Mouse (Mus musculus): ENCODE results near the gene Dcst2.

Gene Dcst2

DNA sequence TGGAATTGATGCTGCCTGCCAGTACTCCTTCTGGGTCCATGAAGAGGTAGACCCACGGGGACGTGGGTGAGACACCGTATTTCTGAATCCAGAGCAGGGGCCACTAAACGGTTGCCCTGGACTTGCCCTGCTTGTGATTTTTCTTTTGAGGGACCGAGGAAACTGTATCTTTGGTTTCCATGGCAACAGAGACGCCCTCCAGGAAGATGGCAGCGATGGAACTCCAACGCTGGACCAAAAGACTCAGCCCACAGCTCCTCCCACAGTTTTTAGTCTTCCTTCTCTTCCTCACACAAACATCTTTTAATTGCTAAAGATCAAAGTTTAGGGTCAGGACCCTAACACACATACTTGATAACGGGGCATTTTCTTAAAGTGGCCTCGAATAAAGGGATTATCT lies 29.8 kb upstream of the Dcst2 start:
- no peak for DNase-seq (ENCODE audit: low spot score)

DNA sequence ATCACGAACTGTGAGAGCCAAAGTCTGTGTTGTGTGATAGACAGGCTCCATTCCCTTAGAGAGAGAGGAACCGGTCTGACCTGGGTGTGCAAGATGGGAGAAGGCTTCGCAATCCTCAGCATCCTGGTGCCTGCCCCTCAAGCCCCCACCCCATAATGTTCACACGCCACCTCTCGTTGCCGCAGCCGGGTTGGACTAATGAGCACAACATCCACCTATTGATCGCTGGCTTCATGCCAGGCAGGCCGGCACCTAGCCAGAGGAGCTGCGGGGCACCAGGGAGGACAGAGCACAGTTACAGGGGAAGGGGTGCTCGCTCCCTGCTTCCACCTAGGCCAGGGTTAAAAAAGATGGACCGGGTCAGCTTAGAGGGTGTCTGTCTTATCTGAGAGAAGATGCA lies 29.3 kb upstream of the Dcst2 start:
- no peak for DNase-seq (ENCODE audit: low spot score)

DNA sequence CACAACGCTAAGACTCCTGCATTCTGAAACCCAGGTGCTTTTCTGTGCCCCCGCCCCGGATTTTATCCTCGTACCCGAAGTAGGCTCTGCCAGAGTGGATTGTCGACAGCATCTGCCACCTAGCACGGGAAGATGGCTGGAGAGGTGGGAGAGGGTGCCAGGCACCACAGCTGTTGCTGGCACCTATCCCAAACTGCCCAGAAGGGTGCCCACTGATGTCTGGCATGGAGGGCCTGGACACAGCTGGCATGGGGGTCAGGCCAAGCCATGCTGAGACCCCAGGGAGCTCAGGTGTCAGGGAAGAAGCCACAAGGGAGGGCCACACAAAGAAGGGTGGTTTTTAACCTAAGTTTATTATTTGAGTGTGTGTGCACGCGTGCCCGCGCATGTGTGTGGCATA lies 28.7 kb upstream of the Dcst2 start:
- DNase-seq (ENCODE audit: low spot score), result no peak

DNA sequence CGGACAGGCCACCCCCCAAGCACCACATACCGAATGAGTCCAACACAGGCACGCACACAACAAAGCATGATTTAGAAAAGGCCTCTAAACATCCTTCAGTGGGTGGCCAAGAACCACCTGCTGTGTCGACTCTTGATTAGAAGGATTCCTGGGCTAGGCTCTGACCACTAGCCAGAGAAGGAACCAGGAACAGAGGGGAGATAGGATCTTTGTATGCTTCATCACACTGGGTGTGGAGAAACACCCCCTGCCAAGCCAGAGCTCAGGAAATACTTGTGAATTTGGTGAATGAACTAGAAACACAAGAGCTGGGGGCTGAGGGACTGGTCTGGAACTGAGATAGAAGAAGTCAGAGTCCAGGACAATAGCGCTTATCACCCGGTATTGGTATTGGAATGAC lies 25.2 kb upstream of the Dcst2 start:
- DNase-seq (ENCODE audit: low spot score), result no peak

DNA sequence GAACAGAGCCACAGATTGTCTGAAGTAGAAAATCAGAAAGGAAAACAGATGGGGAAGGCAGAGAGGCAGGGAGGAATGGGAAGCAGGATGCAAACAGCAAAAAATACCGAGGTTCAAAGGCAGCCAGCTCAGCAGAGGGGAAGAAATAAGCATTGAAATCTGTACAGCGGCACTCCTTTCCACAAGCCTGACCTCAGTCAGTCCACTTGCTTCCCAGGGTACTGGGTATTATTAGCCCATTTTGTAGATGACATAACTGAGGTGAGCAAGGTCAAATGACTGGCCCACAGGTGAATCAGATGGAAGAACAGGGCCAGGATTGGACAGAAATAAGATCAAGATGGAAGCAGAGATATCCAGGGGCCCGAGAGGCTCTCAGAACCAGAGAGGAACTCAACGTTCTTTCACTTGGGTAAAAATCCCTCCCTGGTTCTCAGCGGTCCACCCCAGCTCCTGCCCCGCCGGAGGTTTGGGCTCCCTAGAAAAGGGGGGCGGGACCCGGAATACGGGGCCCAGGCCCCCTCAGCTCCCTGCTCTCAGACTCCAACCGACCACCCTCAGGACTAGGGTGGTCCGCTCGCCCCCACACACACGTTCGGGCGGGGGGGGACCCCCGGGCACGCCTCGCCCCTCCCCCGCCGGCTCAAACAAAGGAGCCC lies 24.6 kb upstream of the Dcst2 start:
- DNase-seq (ENCODE audit: low spot score), result no peak

DNA sequence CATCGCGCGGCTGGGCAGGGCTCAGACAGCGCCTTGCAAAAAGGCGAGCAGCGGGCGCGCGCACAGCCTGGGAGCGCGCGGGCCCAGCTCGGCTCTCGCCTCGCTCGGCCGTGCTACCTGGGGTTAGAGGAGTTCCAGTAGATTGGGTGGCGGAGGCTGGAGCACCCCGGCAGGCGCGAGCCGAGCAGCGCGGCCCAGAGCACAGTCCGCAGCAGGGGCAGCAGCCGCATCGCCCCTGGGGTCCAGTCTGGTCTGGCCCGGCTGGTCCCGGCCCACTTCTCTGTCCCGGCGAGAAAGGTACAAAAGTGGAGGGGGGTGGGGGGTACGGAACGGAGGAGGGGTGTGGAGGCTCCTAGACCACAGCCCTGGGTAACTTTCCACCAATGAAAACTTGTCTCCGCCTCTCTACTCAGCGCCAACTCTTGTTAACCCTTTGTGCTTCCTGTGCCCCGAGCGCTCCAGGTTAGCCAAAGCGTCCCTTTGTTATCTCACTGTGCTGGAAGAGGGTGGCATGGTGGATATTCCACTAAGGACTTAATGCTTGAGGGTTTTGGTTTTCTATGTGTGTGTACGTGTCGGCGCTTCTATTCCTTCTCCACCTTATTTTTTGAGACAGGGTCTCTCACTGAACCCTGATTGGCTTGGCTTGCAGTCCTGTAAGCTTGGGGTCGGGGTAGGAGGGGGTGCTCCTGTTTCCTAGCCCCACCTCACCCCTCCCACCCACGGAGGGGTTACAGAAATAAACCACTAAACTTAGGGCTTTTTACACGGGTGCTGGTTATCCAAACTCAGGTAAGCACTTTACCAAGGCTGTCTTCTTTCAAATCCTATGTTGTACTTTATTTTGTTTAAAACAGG lies 23.8 kb upstream of the Dcst2 start, which contains the start of gene Efna4:
TSS of gene Efna4 (minus strand) at position 308 of the 858 bp plus-strand sequence.
- DNase-seq (ENCODE audit: low spot score), result no peak

DNA sequence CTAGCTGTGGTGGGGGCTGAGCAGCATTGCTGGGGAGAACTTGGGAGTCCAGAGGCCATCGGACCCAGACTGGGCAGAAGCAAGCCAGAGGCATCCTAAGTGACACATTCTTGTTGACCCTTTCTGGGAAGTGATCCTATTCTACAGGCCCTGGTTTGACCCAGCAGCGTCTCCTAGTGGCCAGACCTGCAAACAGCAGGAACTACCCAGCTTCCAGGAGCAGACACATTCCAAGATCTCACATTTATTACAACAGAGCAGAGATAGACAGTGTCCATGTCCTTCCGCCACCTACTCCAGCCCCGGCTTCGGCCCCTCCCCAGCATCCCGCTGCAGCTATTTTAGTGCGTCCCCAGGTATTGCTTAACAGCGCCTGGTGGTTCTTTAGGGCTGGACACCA lies 22.4 kb upstream of the Dcst2 start:
- peak; percentile 66 for DNase-seq (ENCODE audit: low spot score)

DNA sequence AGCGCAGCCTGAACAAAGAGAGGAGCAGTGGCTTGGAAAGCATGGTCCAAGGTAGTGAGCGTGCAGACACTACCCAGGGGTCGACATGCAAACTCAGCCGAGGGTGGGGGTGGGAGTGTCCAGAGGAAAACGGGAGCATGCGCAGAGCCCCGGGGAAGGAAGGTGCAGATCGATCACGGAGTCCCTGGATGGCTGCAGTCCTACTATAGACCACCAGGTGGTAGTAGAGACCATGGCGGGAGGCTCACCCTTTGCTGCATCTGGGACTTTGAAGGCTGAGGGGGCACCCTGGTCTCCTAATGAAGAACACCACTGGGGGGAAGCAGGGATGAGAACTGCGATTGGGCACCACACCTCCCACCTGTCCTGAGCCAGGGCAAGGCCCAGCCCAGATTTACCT lies 21.3 kb upstream of the Dcst2 start:
- DNase-seq (ENCODE audit: low spot score), result peak; percentile 83

DNA sequence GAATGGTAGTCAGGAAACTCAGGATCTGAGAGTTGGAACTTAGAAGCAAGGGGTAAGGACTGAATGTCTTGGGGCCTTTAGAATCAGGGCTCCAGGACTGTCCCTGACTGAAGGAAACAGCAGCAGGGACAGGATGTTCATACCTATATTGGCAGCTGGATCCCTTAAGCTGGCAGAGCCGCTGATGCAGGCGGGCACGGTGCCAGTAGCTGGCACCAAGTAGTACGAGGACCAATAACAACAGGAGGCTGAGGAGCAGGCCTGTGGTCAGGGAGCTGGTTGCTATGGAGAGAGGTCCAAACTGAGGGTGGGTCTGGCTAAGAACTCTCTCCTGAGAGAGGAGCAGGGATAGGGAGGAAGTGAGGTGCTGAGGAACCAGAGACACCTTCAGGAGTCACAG lies 20.0 kb upstream of the Dcst2 start:
- DNase-seq (ENCODE audit: low spot score), result no peak

DNA sequence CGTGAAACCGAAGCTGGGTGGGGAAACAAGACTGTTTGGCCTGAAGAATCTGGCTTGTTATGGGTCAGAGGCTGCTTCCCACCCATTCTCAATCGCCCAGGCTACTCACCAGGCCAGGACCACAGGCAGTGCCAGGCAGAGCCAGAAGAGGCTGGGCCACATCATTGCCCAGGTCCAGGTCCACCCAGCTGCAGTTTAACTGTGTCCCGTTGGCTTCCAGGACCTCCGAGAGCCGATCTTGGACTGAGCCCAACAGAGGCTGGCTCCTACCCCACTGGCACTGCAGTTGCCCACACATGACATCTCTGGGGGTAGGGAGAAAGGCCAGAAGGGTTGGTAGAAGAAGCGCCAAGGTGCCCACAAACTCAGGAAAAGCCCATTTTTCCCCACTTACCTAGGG lies 18.5 kb upstream of the Dcst2 start:
- no peak for DNase-seq (ENCODE audit: low spot score)

DNA sequence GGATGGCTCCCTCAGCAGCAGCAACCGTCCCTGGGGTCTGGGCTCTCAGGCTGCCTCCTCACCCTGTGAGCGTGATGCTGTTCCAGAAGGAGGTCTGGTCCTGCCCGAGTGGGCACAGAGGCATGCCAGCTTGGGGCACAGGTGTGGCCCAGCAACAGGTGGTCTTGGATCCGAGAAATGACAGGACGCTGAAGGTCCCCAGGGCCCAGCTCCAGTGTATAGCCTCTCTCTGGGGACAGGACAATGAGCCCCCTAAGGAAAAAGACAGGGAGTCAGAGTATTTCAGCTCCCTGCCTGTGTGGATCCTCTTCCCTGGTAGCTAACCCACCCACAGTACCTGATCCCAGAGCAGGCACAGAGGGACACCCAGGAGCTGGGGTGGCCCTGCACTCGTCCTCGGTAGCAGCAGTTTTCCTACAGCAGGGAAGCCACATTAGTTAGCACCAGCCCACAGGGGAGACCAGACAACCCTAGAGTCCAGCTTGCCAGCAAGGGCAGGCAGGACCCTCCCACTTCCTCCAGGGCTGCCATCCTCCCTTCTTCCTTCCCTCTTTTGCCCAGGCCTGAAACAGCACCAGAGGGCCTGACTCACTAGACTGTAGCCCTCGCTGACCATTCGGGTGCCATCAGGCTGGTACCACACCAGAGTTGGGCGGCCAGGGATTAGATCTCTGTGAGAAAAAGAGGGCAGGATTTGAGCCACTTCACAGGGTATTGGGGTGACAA lies 14.8 kb upstream of the Dcst2 start:
- no peak for DNase-seq (ENCODE audit: low spot score)

DNA sequence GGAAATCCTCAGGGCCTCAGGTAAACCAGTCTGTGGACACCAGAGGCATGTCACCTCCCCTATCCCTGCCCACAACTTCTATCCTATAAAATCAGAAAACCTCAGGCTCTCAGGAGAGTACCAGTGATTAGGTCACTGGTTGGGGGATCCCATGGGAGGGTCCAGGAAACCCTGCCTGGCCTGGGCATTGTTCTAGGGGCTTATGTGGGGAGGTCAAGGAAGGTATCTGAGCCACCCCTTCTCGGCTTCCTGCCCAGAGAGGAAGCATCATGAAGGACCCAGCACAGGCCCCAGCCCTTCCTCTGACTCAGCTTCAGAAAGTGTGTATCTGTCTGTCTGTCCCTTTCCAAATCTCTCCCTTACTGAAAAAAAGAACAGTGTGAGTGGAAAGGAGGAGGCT lies 13.9 kb upstream of the Dcst2 start:
- no peak for DNase-seq (ENCODE audit: low spot score)

DNA sequence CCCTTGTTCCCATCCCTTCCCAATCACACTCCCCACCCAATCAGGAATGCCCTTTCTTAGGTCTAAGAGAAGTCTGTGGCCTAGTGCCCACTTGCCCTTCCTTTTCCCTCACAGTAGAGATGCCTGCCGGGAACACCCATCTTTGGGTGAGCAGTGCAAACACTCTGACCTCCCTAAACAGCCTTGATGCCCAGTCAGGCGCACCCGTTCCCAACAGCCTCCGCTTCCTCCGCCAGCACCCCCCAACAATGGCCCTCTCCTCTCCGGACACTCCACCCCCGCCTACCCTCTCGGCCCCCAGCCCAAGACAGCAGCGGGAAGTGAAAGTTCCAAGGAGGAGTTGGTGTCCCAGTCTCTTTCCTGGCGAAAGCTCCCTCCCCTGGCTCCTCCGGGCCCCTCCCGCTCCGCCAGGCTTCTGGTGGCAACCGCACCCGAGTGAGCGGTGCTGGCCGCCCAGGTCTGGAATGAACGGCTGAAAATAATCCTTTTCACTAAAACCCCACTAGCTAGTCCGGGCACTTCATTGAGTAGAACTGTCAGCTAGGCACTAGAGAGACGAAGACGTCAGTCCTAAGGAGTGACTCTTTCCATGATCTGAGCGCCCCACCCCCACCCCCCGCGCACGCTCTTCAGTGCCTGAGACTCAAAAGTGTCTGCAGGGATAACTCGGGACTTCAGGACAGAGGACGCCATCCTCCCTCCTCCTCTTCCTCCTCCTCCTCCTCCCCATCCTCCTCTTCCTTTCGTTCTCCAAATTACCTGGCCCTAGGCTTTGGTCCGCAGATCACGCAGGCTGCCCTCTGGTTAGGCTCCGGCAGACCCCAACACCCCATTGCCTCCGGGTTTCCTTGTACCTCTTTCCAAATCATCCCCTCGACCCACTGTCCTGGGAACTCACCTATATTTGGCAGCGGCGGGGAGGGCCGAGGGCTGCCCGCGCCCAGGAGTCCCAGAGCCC lies 12.6 kb upstream of the Dcst2 start:
- DNase-seq (ENCODE audit: low spot score), result no peak

DNA sequence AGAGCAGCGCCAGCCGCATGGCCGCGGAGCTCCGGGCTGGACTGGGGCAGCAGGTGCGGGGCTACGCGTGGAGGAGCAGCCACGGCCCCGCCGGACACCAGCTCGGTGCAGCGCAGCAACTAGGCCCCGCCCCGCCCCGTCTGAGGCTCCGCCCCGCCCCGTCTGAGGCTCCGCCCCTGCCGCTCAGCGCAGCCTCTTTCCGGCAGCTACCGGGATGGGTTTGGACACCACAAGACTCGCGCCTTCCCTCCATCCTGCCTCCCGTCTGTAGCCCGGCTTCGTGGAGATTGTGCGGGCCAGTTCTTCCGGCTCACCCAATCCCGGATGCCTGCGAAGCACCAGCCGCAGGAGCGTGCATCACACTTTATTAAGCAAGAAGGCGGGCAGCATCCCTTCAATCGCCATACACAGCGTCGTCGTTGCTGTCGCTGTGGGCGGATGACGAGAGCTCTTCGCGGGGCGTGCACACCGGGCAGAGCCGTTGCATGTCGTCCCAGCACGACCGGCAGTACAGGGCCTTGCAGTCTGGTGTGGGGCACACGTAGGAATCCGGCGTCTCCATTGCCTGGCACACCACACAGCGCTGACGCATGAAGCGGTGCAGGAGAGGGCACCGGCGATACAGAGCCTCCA lies 11.8 kb upstream of the Dcst2 start, which contains the start of gene Adam15:
TSS of gene Adam15 (minus strand) at position 128 of the 633 bp plus-strand sequence.
- peak; percentile 83 for DNase-seq (ENCODE audit: low spot score)

DNA sequence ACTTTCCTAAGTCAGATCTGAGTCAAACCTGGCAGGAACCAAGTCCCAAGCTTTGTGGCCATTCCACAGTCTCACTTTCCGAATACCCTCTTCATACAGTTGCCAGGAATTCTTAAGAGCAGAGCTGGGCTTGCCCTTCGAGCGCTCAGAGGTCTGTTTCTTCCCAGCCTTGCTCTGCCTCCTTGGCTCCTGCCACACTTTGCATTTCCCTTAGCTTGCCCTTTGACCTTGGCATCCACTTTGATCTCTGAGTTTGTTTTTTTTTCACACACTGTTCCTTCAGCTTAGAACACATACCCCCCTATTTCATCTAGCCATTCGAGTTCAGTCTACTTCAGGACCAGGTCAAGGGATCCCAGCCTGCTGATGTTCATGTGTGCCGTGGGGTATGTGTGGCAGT lies 10.5 kb upstream of the Dcst2 start:
- no peak for DNase-seq (ENCODE audit: low spot score)

DNA sequence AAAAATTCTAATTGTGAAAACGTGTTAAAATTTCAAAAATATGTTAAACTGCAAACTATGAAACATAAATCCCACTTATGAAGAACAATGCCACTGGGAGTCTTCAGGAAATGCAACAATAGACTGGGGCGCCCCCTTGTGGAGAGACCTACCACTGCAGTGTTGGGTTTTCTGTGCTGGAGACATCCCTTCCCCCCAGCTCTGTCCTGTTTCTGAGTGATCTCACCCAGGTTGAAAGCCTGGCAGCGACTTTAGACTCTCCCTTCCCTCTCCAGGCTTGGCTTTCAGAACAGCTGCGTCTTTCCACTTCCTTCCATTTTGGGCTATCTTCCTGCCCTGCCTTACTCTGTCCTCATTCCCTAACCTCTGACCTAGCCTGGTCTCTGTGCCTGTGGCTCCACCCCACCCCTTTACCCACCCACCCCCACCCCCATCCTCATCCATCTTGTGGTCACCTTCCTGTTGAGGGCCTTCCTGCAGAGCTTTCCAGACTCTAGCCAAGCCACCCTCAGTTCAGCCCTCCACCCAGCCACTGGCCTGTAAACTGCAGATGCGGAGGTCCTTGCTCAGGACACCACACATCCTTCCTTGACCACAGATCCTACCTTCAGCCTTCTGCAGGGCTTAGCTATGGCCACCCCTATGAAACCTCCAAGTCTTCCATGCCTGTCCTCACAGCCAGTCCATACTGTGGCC lies 6.8 kb upstream of the Dcst2 start:
- DNase-seq (ENCODE audit: low spot score), result peak; percentile 88

DNA sequence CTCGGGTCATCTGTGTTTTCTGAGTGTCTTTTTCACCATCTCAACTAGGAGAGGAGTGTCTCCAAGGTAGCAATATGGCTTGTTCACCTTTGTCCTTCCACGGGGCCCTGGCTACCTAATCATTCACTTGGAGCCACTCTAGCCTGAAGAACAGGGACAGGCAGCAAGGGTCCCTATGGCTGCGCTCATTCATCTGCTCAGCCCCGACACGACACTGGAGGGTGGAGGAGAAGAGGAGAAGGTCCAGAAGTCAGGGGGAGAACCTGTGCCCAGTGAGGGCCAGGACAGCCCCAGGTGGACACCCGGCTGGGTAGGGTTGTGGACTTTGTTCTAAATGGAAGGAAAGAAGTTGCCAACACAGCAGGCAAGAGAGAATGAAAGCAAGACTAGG lies 6.3 kb upstream of the Dcst2 start:
- no peak for DNase-seq (ENCODE audit: low spot score)

DNA sequence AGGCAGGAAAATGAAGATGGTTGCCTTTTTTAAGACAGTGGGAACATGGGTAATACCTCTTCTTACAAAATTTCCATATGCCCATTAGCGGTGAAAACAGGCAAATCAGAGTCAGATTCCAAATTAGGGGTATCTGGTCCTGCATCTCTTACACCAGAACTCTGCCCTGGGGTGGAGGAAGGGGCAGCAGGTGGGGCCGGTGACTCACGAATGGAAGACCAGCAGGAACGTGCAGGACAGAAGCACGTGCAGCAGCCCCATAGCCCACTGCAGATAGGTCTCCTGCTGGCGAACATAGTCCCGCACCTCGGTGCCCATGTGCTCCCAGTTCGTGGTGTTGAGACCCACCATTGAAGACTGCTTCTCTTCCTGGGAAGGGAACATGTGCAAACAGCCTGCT lies 5.7 kb upstream of the Dcst2 start:
- DNase-seq (ENCODE audit: low spot score), result no peak

DNA sequence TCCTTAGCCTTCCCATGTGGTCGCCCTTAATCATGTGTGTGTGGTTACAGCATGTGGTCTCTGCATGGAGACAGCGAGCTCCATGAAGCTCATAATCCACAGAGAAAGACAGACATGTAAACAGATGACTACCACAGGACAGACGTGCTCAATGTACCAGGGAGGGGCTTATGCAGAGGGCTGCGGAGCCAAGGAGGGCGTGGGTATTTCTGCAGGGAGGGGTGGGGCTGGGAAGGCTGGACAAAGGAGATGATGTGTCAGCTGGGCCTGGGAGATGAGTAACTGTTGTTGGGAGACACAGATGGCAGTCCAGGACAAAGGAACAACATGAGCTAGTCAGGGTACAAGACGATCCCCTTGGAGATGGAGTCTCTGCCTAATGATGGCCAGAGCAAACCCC lies 2.1 kb upstream of the Dcst2 start:
- no peak for DNase-seq (ENCODE audit: low spot score)

DNA sequence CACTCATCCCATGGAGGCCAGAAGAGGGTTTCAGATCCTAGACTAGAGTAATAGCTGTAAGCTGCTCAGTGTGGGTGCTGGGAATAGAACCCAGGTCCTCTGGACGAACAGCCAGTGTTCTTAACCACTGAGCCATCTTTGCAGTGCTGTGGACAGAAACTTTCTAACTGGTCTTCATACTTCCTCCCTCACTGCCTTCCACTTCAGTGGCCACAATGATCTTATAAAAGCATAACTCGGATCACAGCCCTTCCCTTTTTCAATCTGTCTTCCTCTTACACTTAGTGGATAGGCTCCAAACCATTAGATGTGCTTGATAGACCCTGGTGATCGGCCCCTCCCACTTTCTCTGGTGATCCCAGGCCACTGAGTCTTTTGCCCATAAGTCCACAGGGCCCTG lies 1.5 kb upstream of the Dcst2 start:
- no peak for DNase-seq (ENCODE audit: low spot score)

DNA sequence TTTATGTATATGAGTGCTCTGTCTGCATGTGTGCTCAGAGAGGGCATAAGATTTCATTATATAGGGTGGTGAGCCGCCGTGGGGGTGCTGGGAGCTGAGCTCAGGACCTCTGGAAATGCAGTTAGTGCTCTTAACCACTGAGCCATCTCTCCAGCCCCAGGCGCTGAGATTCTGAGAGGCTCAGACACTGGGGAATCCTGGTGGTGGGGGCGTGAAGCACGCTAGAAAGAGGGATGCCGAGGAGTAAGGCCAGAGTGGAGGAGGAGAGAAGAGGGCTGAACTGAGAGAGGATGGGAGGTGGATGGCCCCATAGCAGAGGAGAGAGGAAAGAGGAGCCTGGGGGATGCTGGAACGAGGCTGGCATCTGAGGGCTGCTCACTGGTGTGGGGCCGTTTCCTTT lies 2.9 kb downstream of the Dcst2 start:
- no peak for DNase-seq (ENCODE audit: low spot score)
